Mouse (Mus musculus): Measurements from ENCODE around the gene Zmynd12. TPM values are rescaled to one million over a fixed set of nuclear protein-coding genes. Genes with fewer than 3 reads are reported as not detected.

Zmynd12 gene
- polyA plus RNA-seq (2014; fragmentation: Illumina TruSeq; extraction: RNeasy Lipid Tissue Mini Kit (QIAGEN cat#74804); ENCODE audit: low read depth, low replicate concordance) = 0.40 TPM

DNA sequence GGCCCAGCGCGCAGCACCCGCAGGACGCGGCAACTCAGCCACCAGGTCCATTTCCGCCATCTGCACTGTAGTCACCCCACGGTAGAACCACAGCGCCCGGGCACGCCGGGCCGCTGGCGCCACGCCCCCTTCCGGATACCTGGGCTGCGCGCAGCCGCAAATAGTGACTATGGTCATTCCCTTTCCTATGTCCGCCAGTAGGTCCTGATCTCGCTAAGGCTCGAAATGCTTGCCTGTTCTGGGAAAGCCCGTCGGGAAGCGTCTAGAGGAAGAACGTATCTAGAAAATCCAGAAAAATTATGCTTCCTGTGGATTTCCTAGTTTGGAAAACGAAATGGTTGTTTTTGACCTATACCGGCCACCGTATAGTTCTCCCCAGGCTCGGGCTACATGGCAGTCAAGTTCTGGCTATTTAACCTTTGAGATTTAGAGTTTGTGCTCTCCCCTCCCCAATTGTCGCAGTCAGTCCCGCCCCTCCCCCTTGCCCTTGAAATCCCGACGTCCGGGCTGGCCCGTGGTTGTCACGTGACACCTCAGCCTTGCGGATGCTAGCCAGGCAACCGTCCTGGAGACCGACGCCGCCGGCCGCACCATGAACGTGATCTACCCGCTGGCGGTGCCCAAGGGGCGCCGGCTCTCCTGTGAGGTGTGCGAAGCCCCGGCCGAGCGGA is at the start of gene Zmynd12, which contains the start of gene Ppcs:
Gene Zmynd12 (plus strand): TSS at position 521 of the 671 bp plus-strand sequence.
Gene Ppcs (minus strand): TSS at position 127 of the 671 bp plus-strand sequence.

DNA sequence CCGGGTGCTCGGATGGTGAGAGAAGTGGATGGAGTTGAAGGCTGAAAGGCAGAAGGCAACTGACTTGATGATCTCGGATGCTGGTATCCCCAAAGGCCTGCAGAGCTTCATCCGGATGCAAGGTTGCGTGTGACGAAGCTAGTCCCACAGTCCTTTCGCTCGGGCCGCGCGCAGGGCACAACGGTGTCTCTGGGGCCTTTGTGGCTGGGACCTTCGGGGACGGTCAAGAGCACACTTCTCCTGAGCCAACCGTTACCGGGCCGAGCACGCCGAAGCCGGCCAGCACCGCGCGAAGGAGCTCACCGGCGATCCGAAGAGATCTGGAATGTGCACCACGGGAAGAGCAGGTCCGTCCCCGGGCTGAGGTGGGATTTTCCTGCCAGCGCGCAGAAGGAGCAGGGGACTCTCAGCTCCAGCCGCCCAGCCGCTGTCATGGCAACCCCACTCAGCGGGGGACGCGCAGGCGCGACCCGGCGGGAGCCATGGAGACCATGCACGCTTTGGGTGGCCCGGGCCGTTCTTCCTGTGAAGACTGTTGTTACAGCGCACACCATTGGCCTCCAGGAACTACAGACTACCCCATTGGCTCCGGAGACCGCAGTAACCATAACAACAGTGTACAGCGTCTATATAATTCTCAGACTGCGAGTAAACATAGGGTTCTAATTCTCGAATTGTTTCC is 7.4 kb upstream of the Zmynd12 start, which contains the start of gene Ccdc30:
Gene Ccdc30 (minus strand): TSS at position 450 of the 682 bp plus-strand sequence.

DNA sequence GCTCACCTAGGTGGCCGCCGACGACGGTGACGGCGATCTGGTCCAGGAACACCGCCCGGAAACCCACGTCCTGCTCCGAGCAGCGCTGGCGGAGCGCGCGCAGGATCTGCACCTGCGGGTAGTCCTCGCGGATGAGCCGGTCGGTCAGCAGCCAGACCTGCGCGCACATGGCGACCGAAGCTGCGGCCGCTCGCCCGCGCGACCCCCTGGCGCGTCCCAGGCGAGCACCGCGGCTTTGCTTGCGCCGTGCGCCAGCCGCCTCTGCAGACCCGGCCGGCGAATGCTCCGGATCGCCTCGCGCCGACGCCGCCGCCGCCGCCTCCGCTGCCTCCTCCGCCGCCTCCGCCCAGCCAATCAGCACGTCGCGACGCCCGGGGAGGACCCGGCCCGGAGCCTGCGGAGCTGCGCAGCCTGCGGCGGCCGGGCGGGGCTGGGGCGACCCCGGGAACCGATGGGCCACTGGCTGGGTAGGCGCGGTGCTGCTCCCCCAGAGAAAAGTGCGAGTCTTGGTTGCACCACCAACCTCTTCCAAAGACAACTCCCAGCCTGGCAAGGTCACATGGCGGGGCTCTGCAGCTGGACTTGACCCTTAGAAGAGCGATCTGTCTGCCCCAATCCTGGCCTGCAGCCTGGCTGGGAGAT is 69.8 kb downstream of the Zmynd12 start, which contains the start of gene Rimkla:
Gene Rimkla (minus strand): TSS at position 338 of the 642 bp plus-strand sequence.

Other genes with a start within 250 kb of the Zmynd12 start
- gene Zfp691, start 248.6 kb upstream of the Zmynd12 start, polyA plus RNA-seq (2014; fragmentation: Illumina TruSeq; extraction: RNeasy Lipid Tissue Mini Kit (QIAGEN cat#74804); ENCODE audit: low read depth, low replicate concordance) = 1.4 TPM
- gene Ermap, start 232.8 kb upstream of the Zmynd12 start, polyA plus RNA-seq (2014; fragmentation: Illumina TruSeq; extraction: RNeasy Lipid Tissue Mini Kit (QIAGEN cat#74804); ENCODE audit: low read depth, low replicate concordance) = not detected
- 5.9 TPM for gene Svbp, start 227.5 kb upstream of the Zmynd12 start, polyA plus RNA-seq (2014; fragmentation: Illumina TruSeq; extraction: RNeasy Lipid Tissue Mini Kit (QIAGEN cat#74804); ENCODE audit: low read depth, low replicate concordance)
- gene Tmem269, start 204.6 kb upstream of the Zmynd12 start, polyA plus RNA-seq (2014; fragmentation: Illumina TruSeq; extraction: RNeasy Lipid Tissue Mini Kit (QIAGEN cat#74804); ENCODE audit: low read depth, low replicate concordance) = 0.26 TPM
- gene AU022252, start 190.1 kb upstream of the Zmynd12 start, polyA plus RNA-seq (2014; fragmentation: Illumina TruSeq; extraction: RNeasy Lipid Tissue Mini Kit (QIAGEN cat#74804); ENCODE audit: low read depth, low replicate concordance) = 20.6 TPM
- 5.8 TPM for gene P3h1, start 189.9 kb upstream of the Zmynd12 start, polyA plus RNA-seq (2014; fragmentation: Illumina TruSeq; extraction: RNeasy Lipid Tissue Mini Kit (QIAGEN cat#74804); ENCODE audit: low read depth, low replicate concordance)
- not detected for gene Cldn19, start 167.4 kb upstream of the Zmynd12 start, polyA plus RNA-seq (2014; fragmentation: Illumina TruSeq; extraction: RNeasy Lipid Tissue Mini Kit (QIAGEN cat#74804); ENCODE audit: low read depth, low replicate concordance)
- gene Ybx1, start 128.2 kb upstream of the Zmynd12 start, polyA plus RNA-seq (2014; fragmentation: Illumina TruSeq; extraction: RNeasy Lipid Tissue Mini Kit (QIAGEN cat#74804); ENCODE audit: low read depth, low replicate concordance) = 189 TPM
- 13.6 TPM for gene Ppih, start 102.3 kb upstream of the Zmynd12 start, polyA plus RNA-seq (2014; fragmentation: Illumina TruSeq; extraction: RNeasy Lipid Tissue Mini Kit (QIAGEN cat#74804); ENCODE audit: low read depth, low replicate concordance)
- gene Ccdc30, start 7.3 kb upstream of the Zmynd12 start, polyA plus RNA-seq (2014; fragmentation: Illumina TruSeq; extraction: RNeasy Lipid Tissue Mini Kit (QIAGEN cat#74804); ENCODE audit: low read depth, low replicate concordance) = 6.3 TPM
- 30.9 TPM for gene Ppcs, start 394 bp upstream of the Zmynd12 start, polyA plus RNA-seq (2014; fragmentation: Illumina TruSeq; extraction: RNeasy Lipid Tissue Mini Kit (QIAGEN cat#74804); ENCODE audit: low read depth, low replicate concordance)
- not detected for gene Rimkla, start 69.8 kb downstream of the Zmynd12 start, polyA plus RNA-seq (2014; fragmentation: Illumina TruSeq; extraction: RNeasy Lipid Tissue Mini Kit (QIAGEN cat#74804); ENCODE audit: low read depth, low replicate concordance)
- 10.8 TPM for gene Foxj3, start 114.2 kb downstream of the Zmynd12 start, polyA plus RNA-seq (2014; fragmentation: Illumina TruSeq; extraction: RNeasy Lipid Tissue Mini Kit (QIAGEN cat#74804); ENCODE audit: low read depth, low replicate concordance)
- 5.9 TPM for gene Frg2f1, start 116.7 kb downstream of the Zmynd12 start, polyA plus RNA-seq (2014; fragmentation: Illumina TruSeq; extraction: RNeasy Lipid Tissue Mini Kit (QIAGEN cat#74804); ENCODE audit: low read depth, low replicate concordance)
- gene Guca2a, start 214.9 kb downstream of the Zmynd12 start, polyA plus RNA-seq (2014; fragmentation: Illumina TruSeq; extraction: RNeasy Lipid Tissue Mini Kit (QIAGEN cat#74804); ENCODE audit: low read depth, low replicate concordance) = not detected
- not detected for gene Guca2b, start 236.1 kb downstream of the Zmynd12 start, polyA plus RNA-seq (2014; fragmentation: Illumina TruSeq; extraction: RNeasy Lipid Tissue Mini Kit (QIAGEN cat#74804); ENCODE audit: low read depth, low replicate concordance)